Mouse (Mus musculus) kidney, adult 2 months (tissue): Measurements from ENCODE around the gene Parp16. TPM values are rescaled to one million over a fixed set of nuclear protein-coding genes. Genes with fewer than 3 reads are reported as not detected.
A peak's percentile ranks its signal among the peaks of the same experiment; 100 is the strongest.

Experiments
- DNase-seq: peaks from one replicate; pipeline ENCODE4 v3.0.0; 2021
- H3K27ac ChIP-seq: fragments of 200-500 bp; 2 replicates; pipeline ENCODE4 v1.5.1; 2012; ENCODE audit warnings: low read depth, low read length, control low read depth, inconsistent platforms; ENCODE audit not compliant: insufficient read depth
- H3K27me3 ChIP-seq: fragments of 200-500 bp; replicated peaks from 2 replicates; pipeline ENCODE4 v1.6.1; 2012; ENCODE audit warnings: mild to moderate bottlenecking, moderate library complexity, low read length, inconsistent platforms; ENCODE audit not compliant: control insufficient read depth, insufficient read depth
- H3K36me3 ChIP-seq: fragments of 200-500 bp; 2 replicates; pipeline ENCODE4 v1.6.1; 2012; ENCODE audit warnings: mild to moderate bottlenecking, moderate library complexity, low read length, inconsistent platforms; ENCODE audit not compliant: control insufficient read depth, insufficient read depth
- H3K4me1 ChIP-seq: fragments of 200-500 bp; 2 replicates; pipeline ENCODE4 v1.6.1; 2011; ENCODE audit warnings: low read length; ENCODE audit not compliant: control insufficient read depth, insufficient read depth
- H3K4me3 ChIP-seq: fragments of 200-500 bp; 2 replicates; pipeline ENCODE4 v1.5.1; 2011; ENCODE audit warnings: mild to moderate bottlenecking, low read depth, low read length, control low read depth; ENCODE audit not compliant: insufficient read depth
- CTCF ChIP-seq: fragments of 200-500 bp; conservative IDR thresholded peaks from 2 replicates; pipeline ENCODE4 v1.5.1; 2011; ENCODE audit warnings: low read depth, mild to moderate bottlenecking, control low read depth, low read length, moderate library complexity, mixed read lengths; ENCODE audit not compliant: insufficient read depth, insufficient read length
- POLR2A ChIP-seq: fragments of 200-500 bp; IDR thresholded peaks from one replicate; pipeline ENCODE4 v1.6.1; 2011; ENCODE audit warnings: low read depth, low read length, control low read depth
- WGBS: fragments of 180-500 bp; shearing (Covaris S2); methylation state at CpG from one replicate; pipeline ENCODE4 v1.1.7; 2018; 5-methylcytosine and 5-hydroxymethylcytosine counted together
- polyA plus RNA-seq: library from polyadenylated mRNA; depleted of rRNA; stranded (reverse); fragments of >200 nt; gene quantifications from 2 replicates; pipeline ENCODE4 v1.2.3, GENCODE M21; 2012

The Parp16 gene
- polyA plus RNA-seq, 1 experiment = 11.0 TPM

- Histone ChIP-seq H3K27me3 (no peaks in the 10 kb centered on the region), H3K4me1 (no peaks in the 10 kb centered on the region), H3K4me3 (no peak overlapping the region), H3K27ac (peak overlapping the region; percentile 5; the same call in 1 of the 2 replicates), H3K36me3 (peaks cover 3% of the 10 kb centered on the region; the same call in 1 of the 2 replicates)
- TF ChIP-seq POLR2A (no peak), CTCF (no peak)
- 74% methylated on average over 11 of the region's 11 CpGs for WGBS
- no peak for DNase-seq
Observed at GRCm38 (mm10) chr9:65237616-65238015, 42.5 kb downstream of the Parp16 start.

- peak; percentile 31 for DNase-seq
- 53% methylated on average over 13 of the region's 13 CpGs for WGBS
- Histone ChIP-seq H3K4me3 (no peak overlapping the region), H3K27me3 (no peaks in the 10 kb centered on the region), H3K27ac (peak overlapping the region; percentile 5; the same call in 1 of the 2 replicates), H3K4me1 (no peaks in the 10 kb centered on the region), H3K36me3 (peaks cover 3% of the 10 kb centered on the region; the same call in 1 of the 2 replicates)
- no peak for TF ChIP-seq POLR2A
Observed at GRCm38 (mm10) chr9:65238191-65238760, 43.1 kb downstream of the Parp16 start.

- Histone ChIP-seq H3K4me1 (peaks cover 7% of the 10 kb centered on the region), H3K4me3 (no peak overlapping the region), H3K27ac (no peak overlapping the region), H3K27me3 (no peaks in the 10 kb centered on the region), H3K36me3 (peaks cover 3% of the 10 kb centered on the region; the same call in 1 of the 2 replicates)
- no peak for TF ChIP-seq CTCF
- TF ChIP-seq POLR2A = no peak
- no peak for DNase-seq
- WGBS = 83% methylated on average over 4 of the region's 4 CpGs
Observed at GRCm38 (mm10) chr9:65239176-65239575, 44.0 kb downstream of the Parp16 start.

GRCm38 (mm10) chr9:65239731-65240130, 44.6 kb downstream of the Parp16 start:
- no peak for TF ChIP-seq POLR2A
- no peak for TF ChIP-seq CTCF
- no peak for DNase-seq
- Histone ChIP-seq H3K4me3 (no peak overlapping the region), H3K36me3 (peaks cover 3% of the 10 kb centered on the region; the same call in 1 of the 2 replicates), H3K27me3 (no peaks in the 10 kb centered on the region), H3K4me1 (peaks cover 12% of the 10 kb centered on the region), H3K27ac (no peak overlapping the region)
- 97% methylated on average over 5 of the region's 5 CpGs for WGBS

- DNase-seq = no peak
- H3K27me3 ChIP-seq = no peaks in the 10 kb centered on the region
- TF ChIP-seq CTCF (no peak), POLR2A (no peak)
- H3K4me1 ChIP-seq = peaks cover 12% of the 10 kb centered on the region
- H3K27ac ChIP-seq = no peak overlapping the region
- peaks cover 3% of the 10 kb centered on the region; the same call in 1 of the 2 replicates for H3K36me3 ChIP-seq
- H3K4me3 ChIP-seq = no peak overlapping the region
- WGBS = 91% methylated on average over 3 of the region's 3 CpGs
Observed at GRCm38 (mm10) chr9:65240587-65240986, 45.4 kb downstream of the Parp16 start.

GRCm38 (mm10) chr9:65241973-65242372, 46.8 kb downstream of the Parp16 start:
- no peaks in the 10 kb centered on the region for H3K27me3 ChIP-seq
- H3K36me3 ChIP-seq = 0 out of 2 replicates have a peak, but pooled peaks cover 2% of the 10 kb centered on the region
- H3K27ac ChIP-seq = no peak overlapping the region
- H3K4me3 ChIP-seq = no peak overlapping the region
- H3K4me1 ChIP-seq = peaks cover 12% of the 10 kb centered on the region
- no peak for TF ChIP-seq CTCF
- no peak for TF ChIP-seq POLR2A
- DNase-seq = no peak
- 71% methylated on average over 5 of the region's 5 CpGs for WGBS

GRCm38 (mm10) chr9:65243249-65243648, 48.1 kb downstream of the Parp16 start:
- DNase-seq = no peak
- Histone ChIP-seq H3K4me1 (peaks cover 12% of the 10 kb centered on the region), H3K36me3 (0 out of 2 replicates have a peak, but pooled peaks cover 2% of the 10 kb centered on the region), H3K4me3 (no peak overlapping the region), H3K27ac (peak overlapping the region; percentile 2; the same call in 1 of the 2 replicates), H3K27me3 (no peaks in the 10 kb centered on the region)
- WGBS = 59% methylated on average over 4 of the region's 4 CpGs
- TF ChIP-seq CTCF (no peak), POLR2A (no peak)
